Mouse (Mus musculus) kidney, adult 2 months (tissue): ENCODE measurements around the gene Patl2. TPM values are rescaled to one million over a fixed set of nuclear protein-coding genes. Genes with fewer than 3 reads are reported as not detected.

Experiments
- DNase-seq: peaks from one replicate; pipeline ENCODE4 v3.0.0; 2021
- H3K27ac ChIP-seq: fragments of 200-500 bp; 2 replicates; pipeline ENCODE4 v1.5.1; 2012; ENCODE audit warnings: low read depth, low read length, control low read depth, inconsistent platforms; ENCODE audit not compliant: insufficient read depth
- H3K27me3 ChIP-seq: fragments of 200-500 bp; replicated peaks from 2 replicates; pipeline ENCODE4 v1.6.1; 2012; ENCODE audit warnings: mild to moderate bottlenecking, moderate library complexity, low read length, inconsistent platforms; ENCODE audit not compliant: control insufficient read depth, insufficient read depth
- H3K36me3 ChIP-seq: fragments of 200-500 bp; 2 replicates; pipeline ENCODE4 v1.6.1; 2012; ENCODE audit warnings: mild to moderate bottlenecking, moderate library complexity, low read length, inconsistent platforms; ENCODE audit not compliant: control insufficient read depth, insufficient read depth
- H3K4me1 ChIP-seq: fragments of 200-500 bp; 2 replicates; pipeline ENCODE4 v1.6.1; 2011; ENCODE audit warnings: low read length; ENCODE audit not compliant: control insufficient read depth, insufficient read depth
- H3K4me3 ChIP-seq: fragments of 200-500 bp; 2 replicates; pipeline ENCODE4 v1.5.1; 2011; ENCODE audit warnings: mild to moderate bottlenecking, low read depth, low read length, control low read depth; ENCODE audit not compliant: insufficient read depth
- CTCF ChIP-seq: fragments of 200-500 bp; conservative IDR thresholded peaks from 2 replicates; pipeline ENCODE4 v1.5.1; 2011; ENCODE audit warnings: low read depth, mild to moderate bottlenecking, control low read depth, low read length, moderate library complexity, mixed read lengths; ENCODE audit not compliant: insufficient read depth, insufficient read length
- POLR2A ChIP-seq: fragments of 200-500 bp; IDR thresholded peaks from one replicate; pipeline ENCODE4 v1.6.1; 2011; ENCODE audit warnings: low read depth, low read length, control low read depth
- WGBS: fragments of 180-500 bp; shearing (Covaris S2); methylation state at CpG from one replicate; pipeline ENCODE4 v1.1.7; 2018; 5-methylcytosine and 5-hydroxymethylcytosine counted together
- polyA plus RNA-seq: library from polyadenylated mRNA; depleted of rRNA; stranded (reverse); fragments of >200 nt; gene quantifications from 2 replicates; pipeline ENCODE4 v1.2.3, GENCODE M21; 2012

Patl2 gene
- polyA plus RNA-seq, 1 experiment, result not detected

DNA sequence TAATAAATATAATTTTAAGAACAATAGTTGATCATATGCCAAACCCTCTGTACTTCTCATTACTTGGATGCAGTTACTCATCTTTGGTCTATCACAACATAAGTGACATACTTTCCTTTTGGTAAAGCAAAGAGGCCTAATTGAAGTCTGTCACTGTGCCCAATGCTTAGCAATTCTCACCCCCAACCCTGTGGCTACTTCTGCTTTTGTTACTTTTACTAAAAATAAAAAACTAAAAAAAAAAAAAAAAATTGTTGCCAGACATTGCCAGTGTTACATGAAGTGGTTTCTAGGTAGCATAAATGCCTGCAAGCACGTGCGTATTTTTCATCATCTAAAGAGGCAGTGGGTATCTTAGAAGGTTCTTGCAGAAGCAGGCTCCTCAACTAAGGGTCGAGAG lies 33.1 kb downstream of the Patl2 start:
- no peak for DNase-seq
- Histone ChIP-seq H3K27me3 (no peaks in the 10 kb centered on the region), H3K36me3 (no peaks in the 10 kb centered on the region), H3K4me1 (no peaks in the 10 kb centered on the region), H3K4me3 (no peak overlapping the region), H3K27ac (no peak overlapping the region)
- WGBS, result 89% methylated on average over 3 of the region's 3 CpGs
- TF ChIP-seq CTCF (no peak), POLR2A (no peak)

DNA sequence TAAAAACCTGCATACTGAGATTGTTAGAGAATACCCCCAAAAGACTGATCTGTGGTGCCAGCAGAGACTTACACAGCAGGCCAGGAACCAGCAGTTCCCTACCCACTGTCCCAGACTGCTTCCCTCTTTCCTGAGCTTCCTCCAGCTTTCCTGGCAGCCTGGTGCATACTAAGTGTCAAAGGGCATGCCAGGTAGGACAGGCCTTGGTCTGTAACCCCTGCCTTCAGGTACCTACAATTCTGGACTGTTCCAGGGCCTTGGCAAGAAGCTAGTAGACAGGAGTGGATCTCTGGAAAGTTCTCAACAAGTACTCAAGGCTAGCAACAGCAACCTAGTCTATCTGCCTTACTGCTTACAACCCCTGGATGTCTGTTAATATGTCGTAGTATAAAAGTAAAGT lies 34.8 kb downstream of the Patl2 start:
- no peak for TF ChIP-seq CTCF
- no peak for TF ChIP-seq POLR2A
- Histone ChIP-seq H3K4me1 (no peaks in the 10 kb centered on the region), H3K4me3 (no peak overlapping the region), H3K27me3 (no peaks in the 10 kb centered on the region), H3K27ac (no peak overlapping the region), H3K36me3 (no peaks in the 10 kb centered on the region)
- no peak for DNase-seq
- 91% methylated on average over 1 of the region's 1 CpGs for WGBS

DNA sequence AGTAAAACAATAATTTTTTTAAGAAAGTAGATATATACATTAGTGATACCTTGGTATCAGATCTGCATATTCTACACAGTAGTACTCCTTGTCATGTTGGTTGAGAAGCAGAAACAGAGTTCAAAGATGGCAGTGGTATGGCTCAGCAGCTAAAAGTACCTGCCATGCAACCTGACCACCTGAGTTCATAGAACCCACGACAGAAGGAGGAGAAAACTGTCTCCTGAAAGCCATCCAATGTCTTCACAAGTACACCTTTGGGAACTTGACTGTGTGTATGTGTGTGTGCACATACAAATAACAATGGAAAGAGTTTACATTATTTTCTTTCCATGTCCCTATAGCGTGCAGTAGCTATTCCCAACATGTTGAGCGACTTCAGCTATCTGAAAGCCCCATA lies 36.3 kb downstream of the Patl2 start:
- Histone ChIP-seq H3K4me3 (no peak overlapping the region), H3K36me3 (no peaks in the 10 kb centered on the region), H3K27ac (no peak overlapping the region), H3K27me3 (no peaks in the 10 kb centered on the region), H3K4me1 (no peaks in the 10 kb centered on the region)
- 75% methylated on average over 3 of the region's 3 CpGs for WGBS
- DNase-seq, result no peak
- TF ChIP-seq POLR2A (no peak), CTCF (no peak)

DNA sequence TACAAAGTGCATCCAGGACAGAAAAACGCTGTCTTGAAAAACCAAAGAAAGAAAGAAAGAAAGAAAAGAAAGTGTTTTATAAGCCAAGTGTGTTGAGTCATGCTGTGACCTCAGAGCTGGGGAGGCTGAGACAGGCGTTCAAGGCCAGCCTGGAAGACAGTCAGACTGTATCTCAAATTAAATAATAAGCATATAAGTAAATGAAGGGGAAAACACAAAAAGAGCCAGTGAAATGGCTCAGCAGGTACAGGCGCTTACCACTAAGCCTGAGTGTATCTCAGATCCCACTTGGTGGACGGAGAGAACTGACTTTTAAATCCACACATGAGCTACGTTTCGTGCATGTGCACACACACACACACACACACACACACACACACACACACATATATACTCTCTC lies 36.7 kb downstream of the Patl2 start:
- DNase-seq, result no peak
- 79% methylated on average over 6 of the region's 6 CpGs for WGBS
- H3K27ac ChIP-seq, result no peak overlapping the region
- H3K36me3 ChIP-seq, result no peaks in the 10 kb centered on the region
- H3K27me3 ChIP-seq, result no peaks in the 10 kb centered on the region
- no peaks in the 10 kb centered on the region for H3K4me1 ChIP-seq
- TF ChIP-seq POLR2A (no peak), CTCF (no peak)
- H3K4me3 ChIP-seq, result no peak overlapping the region

GRCm38 (mm10) chr2:122148242-122148917 lies 37.6 kb downstream of the Patl2 start:
- Histone ChIP-seq H3K4me3 (peak overlapping the region; percentile 65), H3K4me1 (no peaks in the 10 kb centered on the region), H3K27me3 (no peaks in the 10 kb centered on the region), H3K36me3 (no peaks in the 10 kb centered on the region), H3K27ac (peak overlapping the region; percentile 74)
- DNase-seq, result peak; percentile 90
- TF ChIP-seq CTCF (no peak), POLR2A (no peak)
- 21% methylated on average over 18 of the region's 18 CpGs for WGBS

- DNase-seq, result peak; percentile 97
- TF ChIP-seq POLR2A (peak; percentile 98), CTCF (no peak)
- Histone ChIP-seq H3K4me3 (peak within 1 kb of the TSS; percentile 65), H3K4me1 (no peaks in the 10 kb centered on the region), H3K36me3 (no peaks in the 10 kb centered on the region), H3K27ac (peak within 1 kb of the TSS; percentile 74), H3K27me3 (no peaks in the 10 kb centered on the region)
- WGBS, result under 1% methylated on average over 40 of the region's 40 CpGs
Observed at GRCm38 (mm10) chr2:122147508-122148241, 38.3 kb downstream of the Patl2 start, which contains the start of gene B2m. TSS of gene B2m (plus strand) at chr2:122147686.

- peak overlapping the region; percentile 72 for H3K27ac ChIP-seq
- TF ChIP-seq POLR2A (no peak), CTCF (no peak)
- H3K4me3 ChIP-seq, result no peak overlapping the region
- peak; percentile 37 for DNase-seq
- no peaks in the 10 kb centered on the region for H3K27me3 ChIP-seq
- WGBS, result 59% methylated on average over 6 of the region's 6 CpGs
- H3K36me3 ChIP-seq, result no peaks in the 10 kb centered on the region
- H3K4me1 ChIP-seq, result no peaks in the 10 kb centered on the region
Observed at GRCm38 (mm10) chr2:122146687-122147086, 39.3 kb downstream of the Patl2 start.
